Mouse (Mus musculus): ENCODE results near the gene Nr4a1. TPM values are rescaled to one million over a fixed set of nuclear protein-coding genes. Genes with fewer than 3 reads are reported as not detected.
A peak's percentile ranks its signal among the peaks of the same experiment; 100 is the strongest.

The Nr4a1 gene
- polyA plus RNA-seq, 1 experiment, result 6.8 TPM

- H3K4me1 ChIP-seq, result peaks cover 85% of the 10 kb centered on the region
- H3K9me3 ChIP-seq, result peaks cover 17% of the 10 kb centered on the region
- H3K27me3 ChIP-seq (replicated peaks), result peaks cover 38% of the 10 kb centered on the region
- no peak overlapping the region for H3K4me3 ChIP-seq (replicated peaks)
- no peaks in the 10 kb centered on the region for H3K36me3 ChIP-seq (replicated peaks; ENCODE audit: low read length)
- TF ChIP-seq FLI1 (IDR thresholded peaks at IDR 0.05; ENCODE audit: low read length), result no peak
- no peak for TF ChIP-seq GATA1 (IDR thresholded peaks at IDR 0.05; ENCODE audit: borderline replicate concordance, low read length)
Observed at GRCm38 (mm10) chr15:101252614-101253013, 1.5 kb upstream of the Nr4a1 start.

GRCm38 (mm10) chr15:101253563-101253885 lies 545 bp upstream of the Nr4a1 start:
- Histone ChIP-seq H3K36me3 (replicated peaks; ENCODE audit: low read length) (peaks cover 2% of the 10 kb centered on the region), H3K4me3 (replicated peaks) (peak overlapping the region; percentile 91), H3K4me1 (peaks cover 85% of the 10 kb centered on the region), H3K27me3 (replicated peaks) (peaks cover 43% of the 10 kb centered on the region), H3K9me3 (peaks cover 17% of the 10 kb centered on the region)
- no peak for TF ChIP-seq FLI1 (IDR thresholded peaks at IDR 0.05; ENCODE audit: low read length)
- TF ChIP-seq GATA1 (IDR thresholded peaks at IDR 0.05; ENCODE audit: borderline replicate concordance, low read length), result no peak

- H3K4me3 ChIP-seq (replicated peaks), result no peak overlapping the region
- H3K9me3 ChIP-seq, result peaks cover 13% of the 10 kb centered on the region
- peaks cover 82% of the 10 kb centered on the region for H3K4me1 ChIP-seq
- peaks cover 2% of the 10 kb centered on the region for H3K36me3 ChIP-seq (replicated peaks; ENCODE audit: low read length)
- TF ChIP-seq GATA1 (IDR thresholded peaks at IDR 0.05; ENCODE audit: borderline replicate concordance, low read length) (no peak), FLI1 (IDR thresholded peaks at IDR 0.05; ENCODE audit: low read length) (no peak)
- peaks cover 41% of the 10 kb centered on the region for H3K27me3 ChIP-seq (replicated peaks)
Observed at GRCm38 (mm10) chr15:101255842-101256462, 1.9 kb downstream of the Nr4a1 start.

- Histone ChIP-seq H3K9me3 (peaks cover 9% of the 10 kb centered on the region), H3K27me3 (replicated peaks) (peaks cover 39% of the 10 kb centered on the region), H3K4me1 (peaks cover 82% of the 10 kb centered on the region), H3K4me3 (replicated peaks) (peak overlapping the region; percentile 62), H3K36me3 (replicated peaks; ENCODE audit: low read length) (peaks cover 2% of the 10 kb centered on the region)
- TF ChIP-seq FLI1 (IDR thresholded peaks at IDR 0.05; ENCODE audit: low read length) (no peak), GATA1 (IDR thresholded peaks at IDR 0.05; ENCODE audit: borderline replicate concordance, low read length) (no peak)
Observed at GRCm38 (mm10) chr15:101256463-101257206, 2.6 kb downstream of the Nr4a1 start.

- H3K27me3 ChIP-seq (replicated peaks), result peaks cover 25% of the 10 kb centered on the region
- no peak for TF ChIP-seq FLI1 (IDR thresholded peaks at IDR 0.05; ENCODE audit: low read length)
- TF ChIP-seq GATA1 (IDR thresholded peaks at IDR 0.05; ENCODE audit: borderline replicate concordance, low read length), result no peak
- no peak overlapping the region for H3K4me3 ChIP-seq (replicated peaks)
- H3K9me3 ChIP-seq, result peaks cover under 1% of the 10 kb centered on the region; the same call in 1 of the 2 replicates
- peaks cover 2% of the 10 kb centered on the region for H3K36me3 ChIP-seq (replicated peaks; ENCODE audit: low read length)
- peaks cover 92% of the 10 kb centered on the region for H3K4me1 ChIP-seq
Observed at GRCm38 (mm10) chr15:101258420-101258819, 4.4 kb downstream of the Nr4a1 start.

- Histone ChIP-seq H3K36me3 (replicated peaks; ENCODE audit: low read length) (peaks cover 2% of the 10 kb centered on the region), H3K4me3 (replicated peaks) (peak overlapping the region; percentile 10), H3K9me3 (no peaks in the 10 kb centered on the region), H3K4me1 (peaks cover 91% of the 10 kb centered on the region), H3K27me3 (replicated peaks) (peaks cover 22% of the 10 kb centered on the region)
- TF ChIP-seq GATA1 (IDR thresholded peaks at IDR 0.05; ENCODE audit: borderline replicate concordance, low read length) (no peak), FLI1 (IDR thresholded peaks at IDR 0.05; ENCODE audit: low read length) (no peak)
Observed at GRCm38 (mm10) chr15:101259922-101260321, 5.9 kb downstream of the Nr4a1 start.

- Histone ChIP-seq H3K9me3 (no peaks in the 10 kb centered on the region), H3K36me3 (replicated peaks; ENCODE audit: low read length) (peaks cover 2% of the 10 kb centered on the region), H3K27me3 (replicated peaks) (peaks cover 23% of the 10 kb centered on the region), H3K4me1 (peaks cover 90% of the 10 kb centered on the region), H3K4me3 (replicated peaks) (peak overlapping the region; percentile 0)
- TF ChIP-seq GATA1 (IDR thresholded peaks at IDR 0.05; ENCODE audit: borderline replicate concordance, low read length), result no peak
- TF ChIP-seq FLI1 (IDR thresholded peaks at IDR 0.05; ENCODE audit: low read length), result no peak
Observed at GRCm38 (mm10) chr15:101260387-101260786, 6.3 kb downstream of the Nr4a1 start.

- H3K27me3 ChIP-seq (replicated peaks), result peaks cover 28% of the 10 kb centered on the region
- TF ChIP-seq FLI1 (IDR thresholded peaks at IDR 0.05; ENCODE audit: low read length) (no peak), GATA1 (IDR thresholded peaks at IDR 0.05; ENCODE audit: borderline replicate concordance, low read length) (no peak)
- peaks cover 90% of the 10 kb centered on the region for H3K4me1 ChIP-seq
- no peaks in the 10 kb centered on the region for H3K9me3 ChIP-seq
- peak overlapping the region; percentile 84 for H3K4me3 ChIP-seq (replicated peaks)
- peaks cover 2% of the 10 kb centered on the region for H3K36me3 ChIP-seq (replicated peaks; ENCODE audit: low read length)
Observed at GRCm38 (mm10) chr15:101260874-101261622, 7.0 kb downstream of the Nr4a1 start.

GRCm38 (mm10) chr15:101262502-101262901 lies 8.4 kb downstream of the Nr4a1 start:
- no peak for TF ChIP-seq FLI1 (IDR thresholded peaks at IDR 0.05; ENCODE audit: low read length)
- no peak for TF ChIP-seq GATA1 (IDR thresholded peaks at IDR 0.05; ENCODE audit: borderline replicate concordance, low read length)
- Histone ChIP-seq H3K27me3 (replicated peaks) (peaks cover 33% of the 10 kb centered on the region), H3K4me1 (peaks cover 90% of the 10 kb centered on the region), H3K9me3 (no peaks in the 10 kb centered on the region), H3K36me3 (replicated peaks; ENCODE audit: low read length) (peaks cover 2% of the 10 kb centered on the region), H3K4me3 (replicated peaks) (peak overlapping the region; percentile 81)
